Mouse (Mus musculus) embryonic stem cell, embryonic (primary cell): ENCODE results near the gene Rgl1.

Experiments
- CTCF ChIA-PET, 4 experiments: fragments of 300-600 bp in 2 of 4; fragments of 350-600 bp in 2 of 4; sonication (Branson Sonifier 250); formaldehyde crosslinking; loops; one replicate each; lab custom pipeline; 2022; ENCODE audit warnings: inconsistent platforms in 2 of 4; lab: Charles Lee
- POLR2A ChIA-PET, 4 experiments: fragments of 300-600 bp in 2 of 4; fragments of 350-600 bp in 2 of 4; sonication (Branson Sonifier 250); formaldehyde crosslinking; loops; one replicate each; lab custom pipeline; 2022; ENCODE audit warnings: antibody characterized with exemption in 4 of 4, inconsistent platforms in 1 of 4; lab: Charles Lee

Rgl1 gene

GRCm38 (mm10) chr1:152616777-152617057 is 149.4 kb downstream of the Rgl1 start:
- POLR2A ChIA-PET: interaction anchor here in 1 of 4 experiments (1.7 kb wide), 1 partner anchor 62 kb away, joined by 4 read pairs; no protein-coding TSS in a partner anchor
- CTCF ChIA-PET: interaction anchor here in 3 of 4 experiments (0.7 to 1.2 kb wide), 3 partner anchors 8 to 284 kb away, joined by 3 read pairs; no protein-coding TSS in a partner anchor

GRCm38 (mm10) chr1:152615987-152616776 is 150.0 kb downstream of the Rgl1 start:
- POLR2A ChIA-PET: interaction anchor here in 1 of 4 experiments (0.8 to 1.7 kb wide), 2 partner anchors 62 to 82 kb away, joined by 4 to 5 read pairs; no protein-coding TSS in a partner anchor
- CTCF ChIA-PET: interaction anchor here in 3 of 4 experiments (0.7 to 1.2 kb wide), 3 partner anchors 9 to 285 kb away, joined by 3 read pairs; no protein-coding TSS in a partner anchor

- ChIA-PET CTCF (interaction anchor here in 2 of 4 experiments (0.6 kb wide), 2 partner anchors 93 to 832 kb away, joined by 3 to 4 read pairs; no protein-coding TSS in a partner anchor), POLR2A (interaction anchor here in 2 of 4 experiments (1.3 to 1.4 kb wide), 2 partner anchors 10 kb away, joined by 3 to 4 read pairs; no protein-coding TSS in a partner anchor)
Observed at GRCm38 (mm10) chr1:152614743-152615380, 151.3 kb downstream of the Rgl1 start.

- CTCF ChIA-PET: no interaction called here
- POLR2A ChIA-PET: interaction anchor here in 1 of 4 experiments (0.6 kb wide), 1 partner anchor 66 kb away, joined by 3 read pairs; no protein-coding TSS in a partner anchor
Observed at GRCm38 (mm10) chr1:152613158-152613857, 152.8 kb downstream of the Rgl1 start.

- POLR2A ChIA-PET: interaction anchor here in 2 of 4 experiments (0.6 to 1.0 kb wide), 3 partner anchors 17 to 67 kb away, joined by 3 to 5 read pairs (median 4); no protein-coding TSS in a partner anchor
- CTCF ChIA-PET: interaction anchor here in 1 of 4 experiments (0.6 kb wide), 1 partner anchor 793 kb away, joined by 4 read pairs; no protein-coding TSS in a partner anchor
Observed at GRCm38 (mm10) chr1:152612535-152613157, 153.5 kb downstream of the Rgl1 start.

- CTCF ChIA-PET: interaction anchor here in 2 of 4 experiments (0.5 to 0.8 kb wide), 2 partner anchors 84 to 158 kb away, joined by 3 to 5 read pairs; no protein-coding TSS in a partner anchor
- POLR2A ChIA-PET: interaction anchor here in 1 of 4 experiments (1.3 kb wide), 1 partner anchor 9 kb away, joined by 3 read pairs; no protein-coding TSS in a partner anchor
Observed at GRCm38 (mm10) chr1:152609547-152609946, 156.6 kb downstream of the Rgl1 start.

GRCm38 (mm10) chr1:152609006-152609405 is 157.1 kb downstream of the Rgl1 start:
- CTCF ChIA-PET: interaction anchor here in 1 of 4 experiments (0.8 kb wide), 1 partner anchor 84 kb away, joined by 3 read pairs; no protein-coding TSS in a partner anchor
- POLR2A ChIA-PET: interaction anchor here in 1 of 4 experiments (0.6 to 1.7 kb wide), 2 partner anchors 24 to 27 kb away, joined by 3 read pairs; no protein-coding TSS in a partner anchor

- ChIA-PET CTCF (no interaction called here), POLR2A (interaction anchor here in 1 of 4 experiments (1.3 to 1.7 kb wide), 2 partner anchors 28 to 83 kb away, joined by 3 read pairs; no protein-coding TSS in a partner anchor)
Observed at GRCm38 (mm10) chr1:152607765-152608164, 158.4 kb downstream of the Rgl1 start.

GRCm38 (mm10) chr1:152606727-152607126 is 159.4 kb downstream of the Rgl1 start:
- ChIA-PET CTCF (no interaction called here), POLR2A (interaction anchor here in 2 of 4 experiments (0.6 to 1.8 kb wide), 5 partner anchors 16 to 882 kb away, joined by 3 to 8 read pairs (median 3); no protein-coding TSS in a partner anchor)

GRCm38 (mm10) chr1:152605895-152606625 is 160.1 kb downstream of the Rgl1 start:
- POLR2A ChIA-PET: interaction anchor here in 2 of 4 experiments (0.6 to 1.8 kb wide), 3 partner anchors 16 to 882 kb away, joined by 3 to 8 read pairs (median 3); no protein-coding TSS in a partner anchor
- CTCF ChIA-PET: interaction anchor here in 1 of 4 experiments (0.6 kb wide), 1 partner anchor 826 kb away, joined by 4 read pairs; no protein-coding TSS in a partner anchor

- ChIA-PET CTCF (interaction anchor here in 3 of 4 experiments (0.6 to 1.4 kb wide), 3 partner anchors 30 to 93 kb away, joined by 3 to 4 read pairs (median 3); no protein-coding TSS in a partner anchor), POLR2A (interaction anchor here in 1 of 4 experiments (0.6 to 1.0 kb wide), 2 partner anchors 140 to 195 kb away, joined by 3 read pairs; partner anchors contain the start of gene Ncf2)
Observed at GRCm38 (mm10) chr1:152604147-152604546, 162.0 kb downstream of the Rgl1 start.

- CTCF ChIA-PET: interaction anchor here in 3 of 4 experiments (0.6 to 1.4 kb wide), 4 partner anchors 30 to 924 kb away, joined by 3 to 5 read pairs (median 4); no protein-coding TSS in a partner anchor
- POLR2A ChIA-PET: interaction anchor here in 1 of 4 experiments (0.6 to 1.0 kb wide), 2 partner anchors 140 to 196 kb away, joined by 3 read pairs; partner anchors contain the start of gene Ncf2
Observed at GRCm38 (mm10) chr1:152603628-152604027, 162.5 kb downstream of the Rgl1 start.

- POLR2A ChIA-PET: no interaction called here
- CTCF ChIA-PET: interaction anchor here in 1 of 4 experiments (0.6 kb wide), 1 partner anchor 8 kb away, joined by 3 read pairs; no protein-coding TSS in a partner anchor
Observed at GRCm38 (mm10) chr1:152600494-152600893, 165.7 kb downstream of the Rgl1 start.

- ChIA-PET POLR2A (interaction anchor here in 1 of 4 experiments (1.0 kb wide), 1 partner anchor 25 kb away, joined by 3 read pairs; no protein-coding TSS in a partner anchor), CTCF (interaction anchor here in 1 of 4 experiments (0.6 kb wide), 1 partner anchor 24 kb away, joined by 3 read pairs; no protein-coding TSS in a partner anchor)
Observed at GRCm38 (mm10) chr1:152599347-152599746, 166.8 kb downstream of the Rgl1 start.

- POLR2A ChIA-PET: interaction anchor here in 1 of 4 experiments (0.9 to 1.8 kb wide), 3 partner anchors 10 to 22 kb away, joined by 3 to 4 read pairs (median 3); no protein-coding TSS in a partner anchor
- CTCF ChIA-PET: no interaction called here
Observed at GRCm38 (mm10) chr1:152594690-152595089, 171.5 kb downstream of the Rgl1 start.
